Mouse (Mus musculus): ENCODE measurements around the gene Parp2.
"Not testable (repeated sequence)": the region's sequence is repeated elsewhere in the genome, so short reads cannot be mapped to it uniquely, and the experiment has no call there.

The Parp2 gene

GRCm38 (mm10) chr14:50807487-50808072 lies at the start of gene Parp2, which contains the start of gene Ccnb1ip1:
Gene Parp2, plus strand, starts transcription at chr14:50807841.
Gene Ccnb1ip1, minus strand, starts transcription at chr14:50807732.
- peak; percentile 96 for DNase-seq (ENCODE audit: low spot score)

- DNase-seq (ENCODE audit: low spot score): no peak
Measured at GRCm38 (mm10) chr14:50758416-50759085, 49.1 kb upstream of the Parp2 start.

- DNase-seq (ENCODE audit: low spot score): no peak
Measured at GRCm38 (mm10) chr14:50765736-50766135, 41.9 kb upstream of the Parp2 start.

DNA sequence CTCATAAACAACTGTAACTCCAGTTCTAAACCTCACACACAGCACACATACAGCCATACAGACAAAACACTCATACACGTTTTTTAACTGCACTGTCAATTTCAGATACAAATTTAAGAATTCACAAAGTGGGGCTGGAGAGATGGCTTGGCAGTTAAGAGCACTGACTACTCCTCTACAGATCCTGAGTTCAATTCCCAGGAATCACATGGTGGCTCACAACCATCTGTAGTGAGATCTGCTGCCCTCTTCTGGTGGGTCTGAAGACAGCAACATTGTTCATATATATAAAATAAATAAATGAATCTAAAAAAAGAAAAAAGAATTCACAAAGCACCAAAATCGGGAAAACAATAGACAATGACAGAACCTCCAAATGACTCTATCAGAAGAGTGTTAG lies 36.3 kb upstream of the Parp2 start:
- DNase-seq (ENCODE audit: low spot score): peak; percentile 23

DNA sequence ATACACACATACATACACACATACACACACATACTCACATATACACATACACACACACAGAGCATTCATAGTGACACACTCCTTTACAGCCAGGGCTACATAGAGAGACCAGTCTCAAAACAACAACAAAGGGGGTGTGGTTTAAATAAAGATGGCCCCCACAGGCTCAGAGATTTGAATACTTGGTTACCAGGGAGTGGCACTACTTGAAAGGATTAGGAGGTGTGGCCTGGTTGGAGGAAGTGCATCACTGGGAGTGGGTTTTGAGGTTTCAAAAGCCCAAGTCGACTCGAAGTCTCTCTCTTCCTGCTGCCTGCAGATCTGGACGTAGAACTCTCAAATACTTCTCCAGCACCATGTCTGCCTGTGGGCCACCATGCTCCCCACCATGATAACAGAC lies 25.5 kb upstream of the Parp2 start:
- no peak for DNase-seq (ENCODE audit: low spot score)

- DNase-seq (ENCODE audit: low spot score): peak; percentile 21
Measured at GRCm38 (mm10) chr14:50784391-50785250, 23.0 kb upstream of the Parp2 start.

DNA sequence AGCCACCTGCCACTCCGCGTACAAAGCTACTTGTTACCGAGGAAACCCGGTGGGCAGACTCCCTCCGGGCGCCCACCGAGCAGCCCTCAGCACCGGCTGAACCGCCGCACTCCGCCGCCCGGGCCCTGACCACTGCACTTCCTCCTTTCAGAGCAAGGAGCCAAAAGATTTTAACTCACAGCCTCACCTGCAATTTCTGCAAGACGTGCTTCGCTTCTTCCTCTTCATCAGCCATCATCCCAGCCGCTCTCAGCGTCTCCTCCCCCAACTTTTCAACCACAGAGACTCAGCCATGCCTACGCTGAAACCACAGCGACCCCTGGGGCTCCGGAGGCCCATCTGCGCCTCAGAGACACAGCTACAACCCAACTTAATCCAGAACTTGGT lies 22.4 kb upstream of the Parp2 start, which contains the start of gene Ttc5:
Gene Ttc5 (minus strand): TSS at position 269 of the 387 bp plus-strand sequence.
- DNase-seq (ENCODE audit: low spot score): peak; percentile 89

GRCm38 (mm10) chr14:50788157-50788556 lies 19.5 kb upstream of the Parp2 start:
- DNase-seq (ENCODE audit: low spot score): peak; percentile 67

DNA sequence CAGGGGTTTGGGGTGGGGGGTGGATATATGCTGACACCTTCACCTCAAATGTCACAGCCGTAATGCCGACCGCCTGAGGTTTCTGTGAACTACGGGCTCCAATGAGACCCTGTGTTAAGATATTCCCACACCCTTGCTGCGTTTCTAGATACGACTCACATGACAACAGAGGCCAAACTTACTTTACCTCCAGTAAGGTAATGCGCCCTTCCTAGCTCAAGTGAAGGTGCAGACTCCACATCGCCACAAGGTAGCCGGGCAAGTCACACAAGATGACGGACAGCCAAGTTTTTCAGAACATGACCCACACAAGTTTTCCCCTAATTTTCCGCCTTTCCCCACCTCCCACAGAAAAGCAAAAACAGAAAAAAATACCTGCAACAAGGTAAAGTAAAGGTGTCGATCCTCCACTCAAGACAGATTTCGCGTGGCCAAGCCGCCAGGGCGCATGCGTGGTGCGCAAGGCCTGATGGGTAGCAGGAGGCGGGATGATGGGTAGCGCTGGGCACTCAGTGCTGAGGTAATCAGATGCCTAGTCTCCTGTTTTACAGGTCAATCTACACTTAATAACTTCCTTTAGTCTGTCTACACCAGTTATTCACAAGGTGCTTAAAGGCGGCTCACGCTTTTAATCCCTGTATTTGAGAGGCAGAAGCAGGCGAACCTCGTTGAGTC lies 12.2 kb upstream of the Parp2 start:
- DNase-seq (ENCODE audit: low spot score): no peak

DNA sequence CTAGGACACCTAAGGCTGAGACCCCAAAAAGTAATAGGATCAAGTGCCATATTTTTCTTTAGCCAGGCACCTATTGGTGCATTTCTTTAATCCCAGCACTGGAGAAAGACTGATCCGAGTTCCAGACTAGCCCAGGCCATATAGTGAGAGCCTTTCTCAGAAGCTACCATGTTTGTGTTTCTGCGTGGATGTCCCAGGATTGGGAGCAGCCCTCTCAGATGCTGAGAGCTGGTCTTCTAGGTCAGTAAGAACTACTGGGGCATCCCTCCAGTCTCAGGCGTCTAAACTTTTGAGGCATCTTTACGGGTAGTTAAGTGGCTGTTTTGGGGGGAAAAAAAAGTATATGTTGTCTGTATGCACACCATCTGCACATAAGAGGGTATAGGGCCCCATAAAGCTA lies 11.7 kb upstream of the Parp2 start:
- no peak for DNase-seq (ENCODE audit: low spot score)

GRCm38 (mm10) chr14:50796464-50796863 lies 11.2 kb upstream of the Parp2 start:
- DNase-seq (ENCODE audit: low spot score): no peak

DNA sequence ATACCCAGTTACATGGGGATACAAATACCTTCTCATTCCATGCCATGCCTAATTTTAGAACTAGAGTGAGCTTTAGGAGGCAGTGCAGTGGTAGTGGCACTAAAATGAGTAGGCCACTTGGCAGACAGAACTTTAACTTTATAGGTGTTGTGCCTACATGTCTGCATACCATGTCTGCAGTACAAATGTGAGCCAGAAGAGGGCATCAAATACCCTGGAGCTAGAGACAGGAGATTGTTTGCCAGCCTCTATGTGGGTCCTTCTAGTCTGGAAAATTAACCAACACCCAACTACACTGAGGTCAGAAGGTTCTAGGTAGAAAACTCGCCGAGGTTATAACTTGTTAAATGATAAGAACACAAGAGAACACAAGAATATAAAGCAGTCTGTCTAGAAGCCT lies 9.1 kb upstream of the Parp2 start:
- no peak for DNase-seq (ENCODE audit: low spot score)

GRCm38 (mm10) chr14:50799502-50800259 lies 8.0 kb upstream of the Parp2 start:
- DNase-seq (ENCODE audit: low spot score): peak; percentile 70

DNA sequence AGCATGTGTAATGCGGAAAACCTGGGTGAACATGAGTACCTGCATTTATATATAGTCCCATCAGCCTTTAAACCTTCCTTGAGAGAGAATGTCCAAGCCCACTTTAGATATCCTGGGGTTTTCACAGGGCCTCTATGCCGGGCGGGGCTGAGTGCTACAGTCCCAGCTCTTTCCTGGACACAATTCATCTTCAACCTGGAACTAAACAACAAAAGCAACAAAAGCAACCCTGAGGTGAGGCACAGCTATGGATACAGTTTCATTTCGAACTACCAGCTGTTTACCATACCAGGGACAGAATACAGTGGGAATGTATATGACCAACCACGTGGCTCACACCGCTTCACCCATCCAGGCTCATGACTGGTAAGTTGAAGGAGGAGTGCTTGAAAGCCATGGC lies 5.2 kb upstream of the Parp2 start:
- DNase-seq (ENCODE audit: low spot score): no peak

DNA sequence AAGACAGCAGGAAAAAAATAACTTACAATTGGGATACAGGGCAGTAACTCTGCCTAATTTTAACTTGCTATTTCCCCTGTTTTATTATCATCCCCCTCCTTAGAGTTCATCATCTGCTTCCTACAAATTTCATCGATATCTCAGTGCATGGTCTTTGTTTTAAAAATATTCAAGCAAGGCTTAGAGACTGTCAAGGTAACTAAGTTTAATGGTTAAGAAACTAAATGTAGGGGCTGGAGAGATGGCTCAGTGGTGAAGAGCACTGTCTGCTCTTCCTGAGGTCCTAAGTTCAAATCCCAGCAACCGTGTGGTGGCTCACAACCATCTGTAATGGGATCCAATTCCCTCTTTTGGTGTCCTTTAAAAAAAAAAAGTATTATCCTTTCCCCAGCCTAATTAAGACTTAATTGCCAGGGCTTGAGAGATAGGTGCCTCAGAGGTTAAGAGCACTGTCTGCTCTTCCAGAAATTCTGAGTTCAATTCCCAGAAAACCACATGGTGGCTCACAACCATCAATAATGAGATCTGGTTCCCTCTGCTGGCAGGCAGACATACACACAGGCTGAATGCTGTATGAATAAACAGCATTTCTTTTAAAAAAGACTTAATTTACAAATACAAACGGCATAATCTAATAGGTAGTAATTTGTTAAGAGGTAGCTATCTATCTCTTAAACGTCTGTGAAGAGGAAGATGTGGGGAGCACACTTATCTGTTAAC lies 4.6 kb upstream of the Parp2 start:
- peak; percentile 46 for DNase-seq (ENCODE audit: low spot score)

DNA sequence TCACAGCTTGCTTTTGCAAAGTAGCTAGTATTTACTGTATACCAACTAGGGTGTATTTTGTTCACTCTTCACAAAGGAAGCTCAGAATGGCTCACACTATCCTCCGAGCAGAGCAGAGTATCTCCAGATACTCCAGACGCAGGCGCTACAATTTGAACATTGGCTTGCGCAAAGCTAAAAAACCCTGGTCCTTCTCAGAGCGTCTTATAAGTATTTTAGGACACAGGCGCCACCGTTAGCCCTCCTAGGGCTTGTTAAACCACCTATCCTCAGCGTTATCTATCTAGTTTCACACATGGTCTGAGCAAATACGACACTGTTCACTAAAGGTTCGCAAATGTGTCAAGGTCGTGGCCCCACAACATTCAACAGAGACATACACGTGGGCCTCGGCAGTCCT lies 3.0 kb upstream of the Parp2 start:
- no peak for DNase-seq (ENCODE audit: low spot score)

DNA sequence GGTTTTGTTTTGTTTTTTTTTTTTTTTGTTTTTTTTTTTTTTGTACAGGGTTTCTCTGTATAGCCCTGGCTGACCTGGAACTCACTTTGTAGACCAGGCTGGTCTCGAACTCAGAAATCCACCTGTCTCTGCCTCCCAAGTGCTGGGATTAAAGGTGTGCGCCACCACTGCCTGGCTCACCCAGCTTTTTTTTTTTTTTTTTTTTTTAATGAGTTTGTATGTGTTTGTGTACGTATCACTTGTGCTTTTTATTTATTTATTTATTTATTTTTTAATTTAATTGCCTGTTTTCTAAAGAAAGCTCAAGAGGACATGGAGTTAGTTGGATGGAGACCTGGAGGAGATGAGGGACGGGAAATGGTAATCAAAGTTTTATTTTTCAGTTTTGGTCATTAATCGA lies 1.2 kb upstream of the Parp2 start:
- not testable (repeated sequence) for DNase-seq (ENCODE audit: low spot score)

- DNase-seq (ENCODE audit: low spot score): no peak
Measured at GRCm38 (mm10) chr14:50813060-50813459, 5.4 kb downstream of the Parp2 start.

- DNase-seq (ENCODE audit: low spot score): no peak
Measured at GRCm38 (mm10) chr14:50823240-50823639, 15.6 kb downstream of the Parp2 start.

DNA sequence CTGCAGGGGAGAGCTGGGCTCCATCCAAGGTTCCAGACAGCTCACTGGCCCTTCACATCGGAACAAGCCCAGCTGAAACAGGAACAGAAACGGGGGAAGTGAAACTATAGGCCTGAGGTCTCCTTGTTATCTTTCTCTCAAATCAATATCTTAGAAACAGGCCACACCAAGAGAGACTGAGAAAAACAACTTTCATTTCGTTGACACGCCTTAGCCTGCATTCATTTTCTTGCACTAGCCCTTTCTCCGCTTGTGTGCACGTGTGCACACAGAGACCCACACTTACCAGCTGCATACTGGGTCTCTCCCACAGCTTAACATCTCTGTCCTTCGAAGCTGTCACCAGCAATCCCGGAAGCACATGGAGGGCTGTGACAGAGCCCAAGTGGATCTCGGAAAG lies 16.6 kb downstream of the Parp2 start:
- no peak for DNase-seq (ENCODE audit: low spot score)

- no peak for DNase-seq (ENCODE audit: low spot score)
Measured at GRCm38 (mm10) chr14:50826579-50826978, 18.9 kb downstream of the Parp2 start.
